Mouse (Mus musculus) testis, adult 2 months (tissue): ENCODE measurements at regions not wholly inside any gene's neighbourhood (a gene's known extent, or its start where the extent isn't known, plus 50 kb on each side); places are given as distances from the start of the nearest gene placed in this dataset.
A peak's percentile ranks its signal among the peaks of the same experiment; 100 is the strongest.

Experiments used
- H3K27ac ChIP-seq: fragments of 200-500 bp; 2 replicates; pipeline ENCODE4 v1.5.1; 2012; ENCODE audit warnings: low read depth, low read length; ENCODE audit not compliant: control insufficient read depth, insufficient read depth
- H3K27me3 ChIP-seq: fragments of 200-500 bp; 2 replicates; pipeline ENCODE4 v1.6.1; 2012; ENCODE audit warnings: mild to moderate bottlenecking, low read length, moderate library complexity; ENCODE audit not compliant: control insufficient read depth, insufficient read depth
- H3K36me3 ChIP-seq: fragments of 200-500 bp; 2 replicates; pipeline ENCODE4 v1.6.1; 2012; ENCODE audit warnings: mild to moderate bottlenecking, low read length; ENCODE audit not compliant: control insufficient read depth, insufficient read depth
- H3K4me1 ChIP-seq: fragments of 200-500 bp; 2 replicates; pipeline ENCODE4 v1.6.1; 2012; ENCODE audit warnings: low read length; ENCODE audit not compliant: control insufficient read depth, insufficient read depth
- H3K4me3 ChIP-seq: fragments of 200-500 bp; 2 replicates; pipeline ENCODE4 v1.5.1; 2012; ENCODE audit warnings: low read depth, mild to moderate bottlenecking, low read length, moderate library complexity, mixed read lengths; ENCODE audit not compliant: control insufficient read depth
- CTCF ChIP-seq: fragments of 200-500 bp; IDR thresholded peaks from 2 replicates; pipeline ENCODE4 v1.5.1; 2012; ENCODE audit warnings: low read depth, mild to moderate bottlenecking, inconsistent platforms, low read length, moderate library complexity; ENCODE audit not compliant: control insufficient read depth, insufficient read depth, insufficient replicate concordance
- POLR2A ChIP-seq: fragments of 200-500 bp; IDR thresholded peaks from 2 replicates; pipeline ENCODE4 v1.6.1; 2012; ENCODE audit warnings: low read depth, mild to moderate bottlenecking, inconsistent platforms, low read length, moderate library complexity; ENCODE audit not compliant: control insufficient read depth

DNA sequence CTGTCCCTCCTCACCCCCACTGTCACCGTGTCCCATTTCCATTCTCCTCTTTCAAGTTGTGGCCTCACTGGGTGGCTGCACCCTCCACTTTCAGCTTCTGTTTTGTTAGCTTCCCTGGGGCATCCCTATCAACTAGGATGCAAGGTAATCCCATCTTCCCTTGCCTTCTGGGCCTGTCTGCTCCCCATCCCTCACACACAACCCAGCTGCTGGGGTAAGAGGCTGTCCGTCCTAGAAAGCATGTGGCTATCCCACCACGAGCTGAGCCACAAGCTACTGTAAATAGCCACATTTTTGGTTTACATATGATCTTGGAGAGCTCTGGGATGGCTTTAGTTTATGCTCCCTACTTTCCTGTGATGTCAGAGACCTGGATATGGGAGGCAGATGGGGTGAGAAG is 602.1 kb downstream of the Zfp706 start:
- Histone ChIP-seq H3K36me3 (no peaks in the 10 kb centered on the region), H3K27ac (no peak overlapping the region), H3K4me3 (peak overlapping the region; percentile 17; the same call in 1 of the 2 replicates), H3K27me3 (no peaks in the 10 kb centered on the region), H3K4me1 (no peaks in the 10 kb centered on the region)
- no peak for TF ChIP-seq CTCF
- TF ChIP-seq POLR2A = no peak

DNA sequence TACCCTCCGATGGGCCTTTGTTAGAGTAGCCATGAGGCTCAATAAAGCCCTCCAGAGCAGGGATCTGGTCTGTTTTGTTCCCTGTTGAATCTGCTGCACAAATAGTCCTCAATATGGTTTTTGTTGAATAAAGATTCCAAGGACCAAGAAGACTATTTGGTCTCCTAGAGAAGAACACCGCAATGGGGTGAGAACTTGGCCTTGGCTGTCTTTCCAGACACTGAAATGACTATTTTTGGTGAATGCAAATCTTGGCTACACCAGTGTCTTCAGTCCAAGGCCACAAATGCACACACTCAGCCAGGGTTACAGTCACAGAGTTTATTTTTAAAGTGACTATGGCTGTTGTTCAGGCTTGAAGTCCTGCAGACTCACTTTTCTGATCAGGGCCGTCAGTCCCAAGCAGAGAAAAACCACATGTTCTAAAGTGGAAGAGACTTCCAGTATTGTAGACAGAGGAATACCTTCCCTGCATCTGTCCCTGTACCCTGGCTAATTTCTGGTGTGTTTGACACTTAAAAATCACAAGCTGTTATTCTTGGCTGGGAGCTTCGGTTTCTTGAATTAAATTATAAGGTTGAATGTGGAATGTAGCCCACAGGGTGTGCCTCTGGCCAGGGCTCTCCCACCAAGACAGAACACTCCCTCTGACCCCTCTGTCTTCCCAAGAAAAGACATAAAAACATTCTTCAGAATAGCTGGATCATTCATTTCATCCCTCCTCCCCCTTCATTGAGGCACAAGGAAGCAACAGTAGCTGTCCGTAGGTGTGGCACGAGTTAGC is 604.0 kb downstream of the Zfp706 start:
- TF ChIP-seq POLR2A = no peak
- TF ChIP-seq CTCF = no peak
- no peaks in the 10 kb centered on the region for H3K27me3 ChIP-seq
- peak overlapping the region; percentile 29; the same call in 1 of the 2 replicates for H3K27ac ChIP-seq
- H3K4me3 ChIP-seq = no peak overlapping the region
- H3K36me3 ChIP-seq = no peaks in the 10 kb centered on the region
- H3K4me1 ChIP-seq = no peaks in the 10 kb centered on the region

DNA sequence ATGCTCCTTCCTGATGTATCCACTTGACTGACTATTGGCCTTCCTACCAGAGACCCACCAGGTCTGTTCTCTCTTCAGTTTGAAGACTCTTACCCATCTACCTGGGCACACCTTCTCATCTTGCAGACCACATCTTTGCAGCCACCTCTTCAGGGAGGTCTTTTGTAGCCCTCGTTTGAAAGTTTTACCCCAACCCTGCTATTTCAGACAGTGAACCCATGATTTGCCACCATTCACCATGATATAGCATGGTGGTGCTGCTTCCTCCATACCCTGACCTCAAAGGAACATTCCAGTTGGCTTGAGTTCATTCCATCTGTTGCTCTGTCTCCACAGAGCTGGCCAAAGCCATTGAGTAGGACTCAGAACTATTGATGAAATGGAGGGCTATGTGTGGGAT is 605.5 kb downstream of the Zfp706 start:
- no peaks in the 10 kb centered on the region for H3K27me3 ChIP-seq

DNA sequence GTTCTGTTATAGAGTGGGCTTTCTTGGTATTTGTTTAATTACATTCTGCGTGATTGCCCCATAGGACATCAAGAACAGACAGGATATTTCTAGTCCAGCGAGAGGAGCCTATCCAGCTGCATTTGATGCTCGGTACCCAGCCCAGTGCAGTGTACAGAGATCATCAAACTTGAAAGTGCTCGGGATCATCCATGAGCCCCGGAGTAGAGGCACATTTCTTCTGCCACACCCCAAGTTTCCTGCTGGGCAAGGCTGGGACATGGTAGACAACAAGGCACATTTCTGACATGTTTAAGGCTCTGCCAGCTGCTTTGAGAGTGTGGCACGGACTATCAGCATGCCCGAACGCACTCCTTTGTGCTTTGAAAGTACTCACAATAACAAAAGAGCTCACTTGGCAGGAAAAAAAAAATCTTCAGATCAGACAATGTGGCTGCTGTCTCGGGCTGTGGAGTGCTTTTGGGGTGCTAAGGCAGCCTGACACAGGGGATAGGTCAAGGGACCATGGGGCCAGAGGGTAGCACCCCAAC is 607.2 kb downstream of the Zfp706 start:
- H3K4me3 ChIP-seq = no peak overlapping the region
- H3K4me1 ChIP-seq = no peaks in the 10 kb centered on the region
- no peaks in the 10 kb centered on the region for H3K27me3 ChIP-seq
- no peak for TF ChIP-seq POLR2A
- TF ChIP-seq CTCF = no peak
- no peaks in the 10 kb centered on the region for H3K36me3 ChIP-seq
- H3K27ac ChIP-seq = no peak overlapping the region

More for the DNA sequence above, 605.5 kb downstream of the Zfp706 start:
- Histone ChIP-seq H3K27ac (no peak overlapping the region), H3K4me1 (no peaks in the 10 kb centered on the region), H3K4me3 (no peak overlapping the region), H3K36me3 (no peaks in the 10 kb centered on the region)
- no peak for TF ChIP-seq POLR2A
- TF ChIP-seq CTCF = no peak

DNA sequence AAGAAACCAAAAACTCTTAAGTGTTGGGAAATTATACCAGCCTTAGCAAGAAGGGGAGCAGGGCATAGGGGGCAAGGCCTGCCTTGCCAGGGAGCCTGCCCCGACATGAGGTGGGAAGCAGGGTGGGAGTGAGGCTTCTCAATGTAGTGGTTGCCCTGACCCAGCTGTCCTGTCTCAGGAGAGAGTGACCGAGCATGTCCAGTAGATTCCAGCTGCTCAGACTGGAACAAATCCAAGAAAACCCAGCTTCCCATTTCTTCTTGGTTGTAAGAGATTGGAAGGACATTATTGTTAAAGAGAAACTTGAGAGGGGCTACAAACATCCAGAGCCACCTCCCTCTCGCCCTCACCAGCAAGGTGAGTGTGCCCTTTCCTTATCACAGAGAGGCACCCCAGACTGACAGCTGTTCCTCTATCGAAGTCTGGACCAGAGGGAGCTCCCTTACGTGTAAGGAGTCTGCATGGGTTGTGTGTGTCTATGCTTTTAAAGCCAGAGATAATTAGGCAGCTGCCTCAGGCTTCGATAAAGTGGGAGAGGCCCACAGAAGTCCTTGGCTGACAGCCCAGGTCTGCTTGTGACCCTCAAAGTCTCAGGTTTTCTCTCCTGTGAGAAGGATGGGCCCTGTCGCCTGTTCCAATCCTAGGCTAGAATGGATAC is 608.1 kb downstream of the Zfp706 start:
- Histone ChIP-seq H3K36me3 (no peaks in the 10 kb centered on the region), H3K27ac (no peak overlapping the region), H3K4me1 (no peaks in the 10 kb centered on the region), H3K4me3 (no peak overlapping the region), H3K27me3 (no peaks in the 10 kb centered on the region)
- no peak for TF ChIP-seq CTCF
- TF ChIP-seq POLR2A = no peak

DNA sequence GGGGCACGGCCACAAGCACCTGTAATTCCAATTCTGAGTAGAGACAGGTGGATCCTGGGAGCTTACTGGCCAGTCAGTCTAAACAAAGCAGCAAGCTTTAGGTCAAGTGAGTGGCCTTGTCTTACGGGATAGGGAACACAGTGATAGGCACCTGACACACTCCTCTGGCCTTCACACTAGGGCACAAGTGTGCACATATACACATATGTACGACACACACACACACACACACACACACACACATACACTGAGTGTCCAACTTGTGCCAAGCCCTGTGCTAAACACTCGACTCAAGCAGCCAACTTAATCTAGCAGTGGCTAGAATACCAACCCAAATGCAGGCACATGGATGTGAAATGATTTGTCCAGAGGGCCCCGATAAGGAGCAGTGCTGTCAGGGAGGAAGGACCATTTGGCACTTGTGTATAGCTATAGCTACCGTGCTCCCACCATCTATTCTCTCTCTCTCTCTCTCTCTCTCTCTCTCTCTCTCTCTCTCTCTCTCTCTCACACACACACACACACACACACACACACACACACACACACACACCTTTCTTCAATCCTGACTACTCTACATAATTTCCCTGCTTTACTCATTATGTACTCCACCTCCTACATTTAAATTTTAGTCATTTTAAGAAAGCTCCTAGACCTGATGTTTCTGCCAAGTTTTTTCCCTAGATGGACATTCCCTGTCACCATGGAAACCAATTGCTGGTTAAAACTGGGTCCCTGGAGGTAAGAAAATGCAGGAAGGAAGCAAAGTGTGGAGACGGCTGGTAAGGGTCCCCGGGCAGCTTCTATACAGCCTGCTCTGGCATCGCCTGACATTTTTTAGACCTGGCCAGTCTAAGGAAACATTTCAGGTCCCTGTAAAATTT is 609.2 kb downstream of the Zfp706 start:
- Histone ChIP-seq H3K27ac (no peak overlapping the region), H3K27me3 (no peaks in the 10 kb centered on the region), H3K4me1 (no peaks in the 10 kb centered on the region), H3K36me3 (no peaks in the 10 kb centered on the region), H3K4me3 (no peak overlapping the region)
- TF ChIP-seq CTCF = no peak
- no peak for TF ChIP-seq POLR2A

DNA sequence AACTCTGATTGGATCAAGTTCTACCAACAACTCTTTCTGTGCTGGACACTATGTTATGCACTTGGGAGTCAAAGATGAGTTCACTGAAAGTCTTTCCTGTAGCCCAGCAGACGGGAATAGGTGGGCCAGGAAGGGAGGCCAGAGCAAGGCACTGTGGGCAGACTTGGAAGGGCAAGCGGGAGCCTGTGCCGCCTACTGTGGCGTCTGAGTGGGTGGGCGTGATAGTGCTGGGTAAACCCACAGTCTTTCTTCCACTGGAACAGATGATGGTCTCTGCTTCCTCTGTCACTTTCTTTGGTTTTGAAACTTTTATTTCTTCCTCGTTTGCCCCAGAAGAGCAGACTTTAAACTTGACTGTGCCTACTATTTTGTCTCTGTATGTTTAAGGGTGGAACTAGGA is 610.8 kb downstream of the Zfp706 start:
- TF ChIP-seq CTCF (no peak), POLR2A (no peak)
- Histone ChIP-seq H3K4me3 (no peak overlapping the region), H3K36me3 (no peaks in the 10 kb centered on the region), H3K27ac (no peak overlapping the region), H3K4me1 (no peaks in the 10 kb centered on the region), H3K27me3 (no peaks in the 10 kb centered on the region)
